Mouse (Mus musculus) neural tube, embryonic 12.5 days (tissue): ENCODE measurements around the gene Prkg2. TPM values are rescaled to one million over a fixed set of nuclear protein-coding genes. Genes with fewer than 3 reads are reported as not detected.
A peak's percentile ranks its signal among the peaks of the same experiment; 100 is the strongest.

ENCODE experiments used
- ATAC-seq: fragments of 200-750 bp; cut with Nextera tagmentation; 2 replicates; pipeline ENCODE4 v1.8.0; 2017; ENCODE audit warnings: low read depth, mild to moderate bottlenecking, moderate TSS enrichment, moderate library complexity; ENCODE audit not compliant: low FRiP score
- H3K27ac ChIP-seq: fragments of 300-500 bp; sonication (generic); 2 replicates; pipeline ENCODE4 v1.5.1; 2016
- H3K27me3 ChIP-seq: fragments of 300-500 bp; sonication (generic); replicated peaks from 2 replicates; pipeline ENCODE4 v1.6.1; 2016; ENCODE audit warnings: mild to moderate bottlenecking
- H3K36me3 ChIP-seq: fragments of 300-500 bp; sonication (generic); 2 replicates; pipeline ENCODE4 v1.6.1; 2016; ENCODE audit warnings: mild to moderate bottlenecking
- H3K4me1 ChIP-seq: fragments of 300-500 bp; sonication (generic); 2 replicates; pipeline ENCODE4 v1.6.1; 2016
- H3K4me2 ChIP-seq: fragments of 300-500 bp; sonication (generic); replicated peaks from 2 replicates; pipeline ENCODE4 v1.6.1; 2016; ENCODE audit warnings: mild to moderate bottlenecking
- H3K4me3 ChIP-seq: fragments of 300-500 bp; sonication (generic); 2 replicates; pipeline ENCODE4 v1.5.1; 2016
- H3K9ac ChIP-seq: fragments of 300-500 bp; sonication (generic); 2 replicates; pipeline ENCODE4 v1.6.1; 2016; ENCODE audit warnings: mild to moderate bottlenecking
- H3K9me3 ChIP-seq: fragments of 300-500 bp; sonication (generic); 2 replicates; pipeline ENCODE4 v1.6.1; 2016; ENCODE audit warnings: mild to moderate bottlenecking
- WGBS: fragments of 180-500 bp; shearing (Covaris S2); methylation state at CpG from one replicate; pipeline ENCODE4 v1.1.7; 2016; 5-methylcytosine and 5-hydroxymethylcytosine counted together
- polyA plus RNA-seq: library from polyadenylated mRNA; unstranded; fragments of >200 nt; fragmentation: Nextera tagmentation; extraction: Ambion mirVana; gene quantifications from 2 replicates; pipeline ENCODE4 v1.2.1, GENCODE M21; 2016

Prkg2 gene
- polyA plus RNA-seq, 1 experiment from 2014 or later, result 1.7 TPM

DNA sequence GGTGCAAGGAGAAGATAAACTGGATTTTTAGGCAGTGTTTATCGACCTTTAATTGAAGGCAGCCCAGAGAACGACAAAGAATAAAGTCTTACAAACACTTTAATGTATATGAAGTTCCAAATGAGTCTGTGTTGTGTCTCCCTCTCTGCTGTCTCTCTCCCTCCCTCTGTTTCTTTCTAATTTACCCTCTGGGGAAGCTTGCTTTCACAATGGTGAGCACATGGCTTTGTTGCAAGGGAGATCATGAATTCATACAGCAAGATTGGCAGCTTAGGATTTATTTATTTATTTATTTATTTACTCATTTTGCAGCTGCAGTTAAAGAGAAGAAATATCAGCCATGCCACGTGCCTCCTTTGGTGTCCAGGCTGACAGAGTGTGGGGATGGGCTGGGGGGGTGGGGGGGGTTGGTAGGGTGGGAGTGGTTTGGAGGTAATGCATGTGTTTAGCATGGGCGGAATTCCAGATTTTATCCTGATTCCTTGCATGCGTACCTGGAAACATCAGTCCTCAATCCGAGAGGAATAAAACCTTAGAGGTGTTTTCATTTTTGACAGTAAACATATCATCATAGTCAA is 97.4 kb downstream of the Prkg2 start:
- no peaks in the 10 kb centered on the region for H3K27me3 ChIP-seq
- H3K27ac ChIP-seq, result no peak overlapping the region
- ATAC-seq, result no peak
- no peak overlapping the region for H3K4me3 ChIP-seq
- H3K4me1 ChIP-seq, result peaks cover 6% of the 10 kb centered on the region; the same call in 1 of the 2 replicates
- H3K9ac ChIP-seq, result no peak overlapping the region
- 72% methylated on average over 6 of the region's 6 CpGs for WGBS
- H3K4me2 ChIP-seq, result no peak overlapping the region
- no peaks in the 10 kb centered on the region for H3K36me3 ChIP-seq
- no peaks in the 10 kb centered on the region for H3K9me3 ChIP-seq

DNA sequence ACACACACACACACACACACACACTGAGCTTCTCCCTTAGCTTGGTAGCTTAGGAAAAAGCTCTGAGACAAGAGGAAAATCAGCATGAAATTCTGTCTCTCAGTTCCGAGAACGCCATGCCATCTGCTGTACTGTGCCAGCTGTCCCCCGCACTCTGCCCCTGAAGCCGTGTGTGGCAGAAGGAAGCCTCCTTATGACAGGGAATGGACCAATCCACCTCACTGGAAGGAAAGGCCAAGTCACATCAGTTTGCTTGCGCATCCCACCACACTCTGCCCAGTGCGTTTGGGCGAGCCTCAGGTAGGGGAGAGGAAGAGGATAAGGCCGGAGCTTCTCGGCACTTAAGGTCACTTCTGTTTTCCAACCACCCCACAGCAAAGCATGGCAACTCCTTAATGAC is 98.0 kb downstream of the Prkg2 start:
- H3K27ac ChIP-seq, result no peak overlapping the region
- 64% methylated on average over 9 of the region's 9 CpGs for WGBS
- ATAC-seq, result peak; percentile 61; the same call in 1 of the 2 replicates

DNA sequence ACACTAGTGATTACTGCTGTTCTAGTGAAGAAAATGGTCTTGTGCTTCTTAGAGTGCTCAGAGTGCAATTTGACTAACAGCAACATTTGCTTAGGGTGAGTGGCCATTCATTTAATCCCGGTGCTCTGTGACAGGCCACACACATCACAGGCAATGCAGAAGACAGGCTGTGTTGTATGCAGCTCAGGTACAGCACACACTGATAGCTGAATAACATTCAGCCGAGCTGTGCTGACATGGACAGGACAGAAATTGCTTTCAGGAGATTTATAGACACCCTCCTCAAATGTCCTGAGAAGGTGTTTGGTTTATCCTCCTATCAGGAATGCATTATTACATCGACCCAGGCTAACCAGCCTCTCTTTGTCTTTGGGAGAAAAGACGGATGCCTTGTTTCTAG is 99.3 kb downstream of the Prkg2 start:
- no peaks in the 10 kb centered on the region for H3K27me3 ChIP-seq
- 0 out of 2 replicates have a peak, but pooled peaks have one; percentile 56 for ATAC-seq
- no peaks in the 10 kb centered on the region for H3K9me3 ChIP-seq
- WGBS, result 45% methylated on average over 4 of the region's 4 CpGs
- H3K4me2 ChIP-seq, result no peak overlapping the region
- no peaks in the 10 kb centered on the region for H3K36me3 ChIP-seq
- no peak overlapping the region for H3K4me3 ChIP-seq
- no peak overlapping the region for H3K27ac ChIP-seq
- H3K9ac ChIP-seq, result no peak overlapping the region
- peaks cover 6% of the 10 kb centered on the region; the same call in 1 of the 2 replicates for H3K4me1 ChIP-seq

More for the DNA sequence above, 98.0 kb downstream of the Prkg2 start:
- Histone ChIP-seq H3K9ac (no peak overlapping the region), H3K4me2 (no peak overlapping the region), H3K4me1 (peaks cover 6% of the 10 kb centered on the region; the same call in 1 of the 2 replicates), H3K27me3 (no peaks in the 10 kb centered on the region), H3K36me3 (no peaks in the 10 kb centered on the region), H3K4me3 (no peak overlapping the region), H3K9me3 (no peaks in the 10 kb centered on the region)

DNA sequence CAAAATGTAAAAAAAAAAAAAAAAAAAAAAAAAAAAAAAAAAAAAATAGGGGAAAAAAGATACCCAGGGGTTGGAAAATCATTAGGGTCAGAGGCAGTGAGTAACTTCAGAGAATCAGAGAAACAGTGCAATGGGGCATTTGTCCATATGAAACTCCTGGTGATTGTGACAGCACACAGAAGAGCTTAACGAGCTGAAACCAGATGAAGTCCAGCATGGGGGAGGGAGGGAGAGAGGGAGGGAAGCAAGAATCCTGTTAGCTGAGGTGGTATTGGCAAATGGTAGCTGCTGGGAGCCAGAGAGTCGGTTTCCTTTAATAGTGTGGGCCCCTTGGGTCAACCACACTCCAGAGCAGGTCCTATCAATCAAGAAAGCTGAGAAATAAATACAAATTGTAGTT is 100.5 kb downstream of the Prkg2 start:
- H3K27ac ChIP-seq, result no peak overlapping the region
- H3K9ac ChIP-seq, result no peak overlapping the region
- no peak for ATAC-seq
- H3K4me3 ChIP-seq, result no peak overlapping the region
- H3K27me3 ChIP-seq, result no peaks in the 10 kb centered on the region
- H3K4me1 ChIP-seq, result peaks cover 6% of the 10 kb centered on the region; the same call in 1 of the 2 replicates
- no peaks in the 10 kb centered on the region for H3K9me3 ChIP-seq
- H3K36me3 ChIP-seq, result no peaks in the 10 kb centered on the region
- WGBS, result 64% methylated on average over 2 of the region's 2 CpGs
- no peak overlapping the region for H3K4me2 ChIP-seq

DNA sequence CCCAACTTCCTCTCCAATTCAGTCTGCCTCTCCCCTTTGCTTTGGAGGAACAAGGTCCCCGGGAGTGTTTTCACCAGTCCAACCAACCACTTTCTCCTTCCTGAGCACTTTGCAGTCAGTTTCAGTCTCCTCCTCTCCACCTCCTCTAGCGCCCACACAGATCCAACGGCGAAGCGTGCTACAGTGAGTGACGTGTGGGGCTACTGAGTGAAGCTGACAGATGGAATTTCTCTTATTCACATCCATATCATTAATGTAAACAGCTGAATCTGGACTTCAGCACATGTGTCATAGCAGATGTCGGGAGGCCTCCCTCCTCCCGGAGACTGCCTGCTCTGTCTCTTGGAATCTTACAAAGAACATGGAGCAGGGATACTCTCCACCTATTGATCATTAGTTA is 101.2 kb downstream of the Prkg2 start:
- Histone ChIP-seq H3K27me3 (no peaks in the 10 kb centered on the region), H3K36me3 (no peaks in the 10 kb centered on the region), H3K27ac (no peak overlapping the region), H3K9me3 (no peaks in the 10 kb centered on the region), H3K9ac (no peak overlapping the region), H3K4me1 (peaks cover 6% of the 10 kb centered on the region; the same call in 1 of the 2 replicates), H3K4me2 (no peak overlapping the region), H3K4me3 (no peak overlapping the region)
- no peak for ATAC-seq
- WGBS, result 73% methylated on average over 8 of the region's 8 CpGs

DNA sequence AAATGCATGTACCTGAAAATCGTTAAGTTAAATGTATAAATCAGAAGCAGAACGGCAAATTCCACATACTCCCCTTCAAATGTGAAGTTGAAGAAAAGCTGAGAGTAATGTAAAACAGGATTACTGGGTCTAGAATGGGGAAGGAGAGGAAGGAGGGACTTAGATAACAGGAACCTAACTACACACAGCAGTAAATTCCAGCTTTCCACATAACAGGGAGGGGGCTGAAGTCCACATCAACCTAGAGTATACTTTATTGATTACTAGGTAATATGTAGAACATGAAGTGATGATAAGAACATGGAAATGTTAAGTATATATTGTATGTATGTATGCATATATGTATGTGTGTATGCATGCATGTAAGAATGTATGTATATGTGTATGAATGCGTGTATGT is 114.2 kb downstream of the Prkg2 start:
- Histone ChIP-seq H3K27me3 (no peaks in the 10 kb centered on the region), H3K9me3 (no peaks in the 10 kb centered on the region), H3K4me1 (no peaks in the 10 kb centered on the region), H3K27ac (no peak overlapping the region), H3K4me2 (no peak overlapping the region), H3K9ac (no peak overlapping the region), H3K4me3 (no peak overlapping the region), H3K36me3 (no peaks in the 10 kb centered on the region)
- no peak for ATAC-seq
- WGBS, result 94% methylated on average over 3 of the region's 3 CpGs

DNA sequence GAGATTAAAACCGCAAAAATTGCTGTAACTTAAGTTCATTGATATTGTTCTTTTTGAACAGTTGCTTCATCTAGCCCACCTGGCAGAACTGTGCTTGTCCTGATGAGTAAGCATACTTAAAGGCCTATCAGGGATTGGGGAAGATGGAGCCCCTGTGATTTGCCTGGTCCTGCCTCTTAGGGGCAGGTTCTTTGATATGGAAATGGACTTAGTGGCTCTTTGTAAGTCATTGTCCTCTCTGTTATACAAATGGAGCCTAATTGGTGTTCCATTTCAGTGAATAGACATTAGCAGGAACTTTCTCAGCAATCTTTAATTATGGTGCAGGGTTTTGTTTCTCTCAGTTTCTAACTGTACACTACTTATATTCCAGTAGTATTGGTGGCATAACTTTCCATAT is 115.5 kb downstream of the Prkg2 start:
- H3K9ac ChIP-seq, result no peak overlapping the region
- no peak overlapping the region for H3K4me2 ChIP-seq
- no peaks in the 10 kb centered on the region for H3K9me3 ChIP-seq
- H3K27me3 ChIP-seq, result no peaks in the 10 kb centered on the region
- no peak overlapping the region for H3K4me3 ChIP-seq
- no peaks in the 10 kb centered on the region for H3K4me1 ChIP-seq
- 55% methylated on average over 1 of the region's 1 CpGs for WGBS
- ATAC-seq, result no peak
- H3K36me3 ChIP-seq, result no peaks in the 10 kb centered on the region
- no peak overlapping the region for H3K27ac ChIP-seq

DNA sequence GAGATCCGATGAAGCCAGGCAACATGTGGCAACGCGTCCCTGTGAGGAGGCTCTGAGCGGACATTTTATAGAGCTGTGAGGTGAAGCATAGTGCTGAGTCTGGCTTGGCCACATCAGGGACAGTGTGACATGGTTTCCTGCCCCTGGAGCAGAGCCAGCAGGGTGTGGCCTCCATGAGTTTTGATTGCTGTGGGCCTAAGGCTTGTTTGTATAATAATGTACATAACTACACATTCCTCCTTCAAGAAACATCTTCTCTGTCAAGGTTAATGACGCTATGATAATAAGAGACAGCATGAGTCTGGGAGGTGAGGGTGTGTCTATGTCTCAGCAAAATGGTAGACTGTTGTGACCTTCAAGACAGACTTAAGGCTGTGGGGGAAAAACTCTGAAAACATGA is 118.4 kb downstream of the Prkg2 start:
- Histone ChIP-seq H3K4me2 (no peak overlapping the region), H3K4me1 (no peaks in the 10 kb centered on the region), H3K9ac (no peak overlapping the region), H3K36me3 (no peaks in the 10 kb centered on the region), H3K4me3 (no peak overlapping the region), H3K27ac (no peak overlapping the region), H3K27me3 (no peaks in the 10 kb centered on the region), H3K9me3 (no peaks in the 10 kb centered on the region)
- ATAC-seq, result no peak
- WGBS, result 94% methylated on average over 5 of the region's 5 CpGs

DNA sequence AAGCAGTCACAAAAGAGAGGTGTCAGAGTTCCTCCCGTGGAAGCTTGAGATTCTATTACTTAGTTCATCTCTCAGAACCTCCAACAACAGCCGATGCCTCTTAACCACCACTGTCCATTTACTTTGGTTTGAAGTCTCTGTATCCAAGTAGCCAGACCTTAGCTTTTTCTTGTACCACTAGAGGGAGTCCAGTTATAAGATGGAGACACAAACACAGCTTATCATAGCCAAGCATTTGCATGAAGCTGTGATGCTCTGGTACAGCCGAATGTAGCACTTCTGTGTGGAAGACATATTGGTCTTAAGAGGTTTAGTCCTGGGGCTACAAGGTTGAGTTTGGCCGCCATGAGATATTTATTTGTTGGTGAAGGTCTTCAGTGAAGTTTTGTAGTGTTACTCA is 134.8 kb downstream of the Prkg2 start:
- no peaks in the 10 kb centered on the region for H3K4me1 ChIP-seq
- no peaks in the 10 kb centered on the region for H3K27me3 ChIP-seq
- H3K9me3 ChIP-seq, result peaks cover 5% of the 10 kb centered on the region; the same call in 1 of the 2 replicates
- no peak overlapping the region for H3K9ac ChIP-seq
- H3K36me3 ChIP-seq, result no peaks in the 10 kb centered on the region
- ATAC-seq, result no peak
- WGBS, result 68% methylated on average over 4 of the region's 4 CpGs
- H3K4me2 ChIP-seq, result no peak overlapping the region
- no peak overlapping the region for H3K4me3 ChIP-seq
- H3K27ac ChIP-seq, result no peak overlapping the region

DNA sequence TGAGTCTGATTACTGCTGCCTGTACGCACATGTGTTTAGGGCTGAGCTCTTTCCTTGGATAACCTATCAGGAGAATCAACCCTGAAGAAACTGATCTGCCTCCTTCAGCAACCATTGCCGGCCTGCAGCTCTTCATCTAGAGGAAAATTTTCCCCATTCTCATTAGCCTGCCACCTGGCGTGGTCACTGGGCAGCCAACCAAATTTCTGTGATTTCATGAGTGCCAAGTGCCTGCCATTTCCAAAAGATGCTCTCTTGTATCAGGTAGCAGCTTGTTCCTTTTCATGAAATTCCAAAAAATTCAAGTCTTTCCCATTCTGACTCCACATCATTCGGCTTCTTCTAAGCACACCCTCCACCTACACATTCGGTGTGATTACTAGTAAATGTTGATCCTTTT is 136.2 kb downstream of the Prkg2 start:
- no peak overlapping the region for H3K4me3 ChIP-seq
- H3K4me1 ChIP-seq, result no peaks in the 10 kb centered on the region
- WGBS, result 93% methylated on average over 5 of the region's 5 CpGs
- H3K36me3 ChIP-seq, result no peaks in the 10 kb centered on the region
- H3K4me2 ChIP-seq, result no peak overlapping the region
- H3K27ac ChIP-seq, result no peak overlapping the region
- H3K9ac ChIP-seq, result no peak overlapping the region
- no peak for ATAC-seq
- no peaks in the 10 kb centered on the region for H3K27me3 ChIP-seq
- peaks cover 2% of the 10 kb centered on the region; the same call in 1 of the 2 replicates for H3K9me3 ChIP-seq

DNA sequence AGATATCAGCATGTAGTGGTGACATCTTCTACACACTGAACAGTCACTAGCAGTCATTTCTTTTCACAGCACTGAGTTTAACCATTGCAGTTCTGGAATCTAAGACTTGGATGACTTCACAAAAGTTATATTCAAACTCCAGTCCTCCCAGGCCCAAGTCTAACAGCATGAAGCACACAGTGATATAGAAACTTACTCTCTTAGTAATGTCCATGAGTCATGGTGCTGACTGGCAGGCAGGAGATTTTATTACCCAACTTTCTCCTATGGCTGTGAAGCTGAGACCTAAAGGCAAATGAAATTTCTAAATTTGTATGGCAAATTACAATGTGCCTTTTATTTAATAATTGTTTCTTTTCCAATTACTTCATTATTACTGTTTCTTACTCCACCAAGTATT is 139.2 kb downstream of the Prkg2 start:
- Histone ChIP-seq H3K4me1 (no peaks in the 10 kb centered on the region), H3K27ac (no peak overlapping the region), H3K27me3 (no peaks in the 10 kb centered on the region), H3K9ac (no peak overlapping the region), H3K36me3 (no peaks in the 10 kb centered on the region), H3K4me3 (no peak overlapping the region), H3K9me3 (no peaks in the 10 kb centered on the region), H3K4me2 (no peak overlapping the region)
- no peak for ATAC-seq

DNA sequence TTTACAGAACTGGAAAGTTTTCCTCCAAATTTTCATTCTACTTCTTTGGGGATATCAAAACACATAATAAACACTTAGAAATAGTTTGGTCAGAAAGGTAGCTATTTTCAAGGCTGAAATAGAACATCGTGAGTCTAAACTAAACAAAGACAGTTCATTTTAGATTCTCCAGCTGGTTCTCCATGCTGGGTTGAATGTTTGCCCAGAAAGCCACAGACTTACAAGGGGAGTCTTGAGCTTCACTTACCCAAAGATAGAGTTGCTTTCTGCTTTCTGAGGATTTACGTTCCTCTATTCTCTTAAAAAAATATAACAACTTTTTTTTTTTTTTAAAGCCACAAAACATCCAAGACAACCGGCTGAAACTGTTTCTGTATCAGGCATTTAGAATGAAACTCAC is 142.9 kb downstream of the Prkg2 start:
- Histone ChIP-seq H3K4me2 (no peak overlapping the region), H3K4me1 (no peaks in the 10 kb centered on the region), H3K9me3 (no peaks in the 10 kb centered on the region), H3K27ac (no peak overlapping the region), H3K9ac (no peak overlapping the region), H3K27me3 (no peaks in the 10 kb centered on the region), H3K36me3 (no peaks in the 10 kb centered on the region), H3K4me3 (no peak overlapping the region)
- WGBS, result 85% methylated on average over 3 of the region's 3 CpGs
- no peak for ATAC-seq

DNA sequence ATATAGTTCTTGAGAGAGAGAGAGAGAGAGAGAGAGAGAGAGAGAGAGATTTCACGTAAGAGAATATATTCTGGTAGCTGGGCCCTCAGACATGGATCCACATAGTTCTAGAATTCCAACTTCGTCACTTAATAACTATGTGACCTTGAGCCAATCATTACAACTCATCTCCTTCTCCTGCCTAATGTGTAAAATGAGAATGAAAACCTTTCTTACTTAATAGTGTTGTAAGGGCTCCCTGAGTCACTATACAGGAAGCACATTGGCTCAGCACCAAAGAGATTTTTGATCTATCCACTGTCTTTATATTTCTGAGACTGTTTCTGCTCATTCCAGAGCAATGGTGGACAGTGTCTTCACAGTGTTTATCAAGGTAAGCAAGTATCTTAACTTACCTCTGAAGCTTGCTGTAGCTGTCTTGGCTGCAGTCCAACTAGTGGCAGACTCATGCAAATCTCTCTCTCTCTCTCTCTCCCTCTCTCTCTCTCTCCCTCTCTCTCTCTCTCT is 146.6 kb downstream of the Prkg2 start:
- Histone ChIP-seq H3K27ac (no peak overlapping the region), H3K9ac (no peak overlapping the region), H3K4me3 (no peak overlapping the region), H3K9me3 (no peaks in the 10 kb centered on the region), H3K36me3 (no peaks in the 10 kb centered on the region), H3K4me1 (no peaks in the 10 kb centered on the region), H3K4me2 (no peak overlapping the region), H3K27me3 (no peaks in the 10 kb centered on the region)
- ATAC-seq, result no peak
- WGBS, result 86% methylated on average over 2 of the region's 2 CpGs
